Mouse (Mus musculus): ENCODE measurements around the gene Cfdp1. TPM values are rescaled to one million over a fixed set of nuclear protein-coding genes. Genes with fewer than 3 reads are reported as not detected.
"Not testable (repeated sequence)": the region's sequence is repeated elsewhere in the genome, so short reads cannot be mapped to it uniquely, and the experiment has no call there.

Cfdp1 gene
- total RNA-seq, 2 experiments from 2014 or later = 76.0 to 81.3 TPM

- DNase-seq (ENCODE audit: low spot score in 2 of 2) = no peak
These were observed 10.6 kb upstream of the Cfdp1 start for GRCm38 (mm10) chr8:111864648-111865047.

GRCm38 (mm10) chr8:111863280-111863679 is 9.2 kb upstream of the Cfdp1 start:
- no peak for DNase-seq (ENCODE audit: low spot score in 2 of 2)

- no peak for DNase-seq (ENCODE audit: low spot score in 2 of 2)
These were observed 1.9 kb upstream of the Cfdp1 start for GRCm38 (mm10) chr8:111855977-111856376.

GRCm38 (mm10) chr8:111853219-111853618 is 872 bp downstream of the Cfdp1 start:
- DNase-seq (ENCODE audit: low spot score in 2 of 2) = not testable (repeated sequence)

GRCm38 (mm10) chr8:111846746-111847145 is 7.3 kb downstream of the Cfdp1 start:
- no peak for DNase-seq (ENCODE audit: low spot score in 2 of 2)

GRCm38 (mm10) chr8:111835540-111835939 is 18.6 kb downstream of the Cfdp1 start:
- DNase-seq (ENCODE audit: low spot score in 2 of 2) = no peak

GRCm38 (mm10) chr8:111834011-111834410 is 20.1 kb downstream of the Cfdp1 start:
- no peak for DNase-seq (ENCODE audit: low spot score in 2 of 2)

GRCm38 (mm10) chr8:111832983-111833382 is 21.1 kb downstream of the Cfdp1 start:
- DNase-seq (ENCODE audit: low spot score in 2 of 2) = no peak

- no peak for DNase-seq (ENCODE audit: low spot score in 2 of 2)
These were observed 22.1 kb downstream of the Cfdp1 start for GRCm38 (mm10) chr8:111831996-111832395.

GRCm38 (mm10) chr8:111828595-111828994 is 25.5 kb downstream of the Cfdp1 start:
- DNase-seq (ENCODE audit: low spot score in 2 of 2) = no peak

- DNase-seq (ENCODE audit: low spot score in 2 of 2) = no peak
These were observed 28.9 kb downstream of the Cfdp1 start for GRCm38 (mm10) chr8:111825219-111825618.

- no peak for DNase-seq (ENCODE audit: low spot score in 2 of 2)
These were observed 29.8 kb downstream of the Cfdp1 start for GRCm38 (mm10) chr8:111824334-111824733.

GRCm38 (mm10) chr8:111821199-111821598 is 32.9 kb downstream of the Cfdp1 start:
- DNase-seq (ENCODE audit: low spot score in 2 of 2) = no peak

GRCm38 (mm10) chr8:111820691-111821090 is 33.4 kb downstream of the Cfdp1 start:
- no peak for DNase-seq (ENCODE audit: low spot score in 2 of 2)

GRCm38 (mm10) chr8:111820018-111820417 is 34.1 kb downstream of the Cfdp1 start:
- DNase-seq (ENCODE audit: low spot score in 2 of 2) = no peak

- no peak for DNase-seq (ENCODE audit: low spot score in 2 of 2)
These were observed 35.5 kb downstream of the Cfdp1 start for GRCm38 (mm10) chr8:111818556-111818955.

- no peak for DNase-seq (ENCODE audit: low spot score in 2 of 2)
These were observed 39.0 kb downstream of the Cfdp1 start for GRCm38 (mm10) chr8:111815078-111815477.

- DNase-seq (ENCODE audit: low spot score in 2 of 2) = no peak
These were observed 40.3 kb downstream of the Cfdp1 start for GRCm38 (mm10) chr8:111813818-111814217.

- no peak for DNase-seq (ENCODE audit: low spot score in 2 of 2)
These were observed 41.3 kb downstream of the Cfdp1 start for GRCm38 (mm10) chr8:111812835-111813234.

GRCm38 (mm10) chr8:111810656-111811336 is 43.3 kb downstream of the Cfdp1 start:
- no peak for DNase-seq (ENCODE audit: low spot score in 2 of 2)

GRCm38 (mm10) chr8:111808891-111809622 is 45.0 kb downstream of the Cfdp1 start:
- DNase-seq (ENCODE audit: low spot score in 2 of 2) = peak in 1 of 2 experiments; percentile 57

- no peak for DNase-seq (ENCODE audit: low spot score in 2 of 2)
These were observed 46.1 kb downstream of the Cfdp1 start for GRCm38 (mm10) chr8:111808006-111808405.

- no peak for DNase-seq (ENCODE audit: low spot score in 2 of 2)
These were observed 50.7 kb downstream of the Cfdp1 start for GRCm38 (mm10) chr8:111803362-111803761.

All from layer of hippocampus, postnatal 14 days (tissue).